Mouse (Mus musculus) cerebellum, adult (tissue): ENCODE data around the gene Arhgap10.
A peak's percentile ranks its signal among the peaks of the same experiment; 100 is the strongest.

Experiments
- ATAC-seq: cut with Nextera tagmentation; 2 replicates; pipeline ENCODE4 v1.9.2; 2017; ENCODE audit warnings: mild to moderate bottlenecking, moderate library complexity, mixed read lengths; ENCODE audit not compliant: insufficient number of reproducible peaks, low FRiP score, low TSS enrichment

The Arhgap10 gene

GRCm38 (mm10) chr8:77451466-77452382, 66.0 kb downstream of the Arhgap10 start:
- ATAC-seq: no peak

GRCm38 (mm10) chr8:77451052-77451451, 66.7 kb downstream of the Arhgap10 start:
- ATAC-seq: no peak

DNA sequence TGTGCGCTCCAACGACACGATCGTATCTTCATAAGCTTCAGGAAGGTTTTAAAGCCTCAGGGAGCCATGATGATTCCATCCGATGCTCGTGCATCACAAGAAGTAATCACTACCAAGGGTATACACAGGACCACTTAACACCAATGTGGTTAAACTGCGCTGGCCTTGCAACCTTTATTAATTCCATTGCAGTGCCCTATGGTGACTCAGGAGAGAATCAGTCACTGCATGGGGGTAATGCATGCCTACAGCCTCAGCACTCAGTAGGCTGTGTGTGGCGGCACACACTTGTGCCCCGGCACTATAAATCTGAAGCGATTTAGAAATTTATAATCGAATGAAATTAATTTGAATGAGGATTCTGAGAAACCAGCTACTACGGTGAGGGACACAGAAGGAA, 71.5 kb downstream of the Arhgap10 start:
- no peak for ATAC-seq

GRCm38 (mm10) chr8:77445642-77446041, 72.1 kb downstream of the Arhgap10 start:
- ATAC-seq: no peak

- peak; percentile 89 for ATAC-seq
Observed at GRCm38 (mm10) chr8:77444166-77444870, 73.4 kb downstream of the Arhgap10 start.

GRCm38 (mm10) chr8:77442452-77442851, 75.3 kb downstream of the Arhgap10 start:
- no peak for ATAC-seq

- ATAC-seq: no peak
Observed at GRCm38 (mm10) chr8:77440913-77441312, 76.8 kb downstream of the Arhgap10 start.

DNA sequence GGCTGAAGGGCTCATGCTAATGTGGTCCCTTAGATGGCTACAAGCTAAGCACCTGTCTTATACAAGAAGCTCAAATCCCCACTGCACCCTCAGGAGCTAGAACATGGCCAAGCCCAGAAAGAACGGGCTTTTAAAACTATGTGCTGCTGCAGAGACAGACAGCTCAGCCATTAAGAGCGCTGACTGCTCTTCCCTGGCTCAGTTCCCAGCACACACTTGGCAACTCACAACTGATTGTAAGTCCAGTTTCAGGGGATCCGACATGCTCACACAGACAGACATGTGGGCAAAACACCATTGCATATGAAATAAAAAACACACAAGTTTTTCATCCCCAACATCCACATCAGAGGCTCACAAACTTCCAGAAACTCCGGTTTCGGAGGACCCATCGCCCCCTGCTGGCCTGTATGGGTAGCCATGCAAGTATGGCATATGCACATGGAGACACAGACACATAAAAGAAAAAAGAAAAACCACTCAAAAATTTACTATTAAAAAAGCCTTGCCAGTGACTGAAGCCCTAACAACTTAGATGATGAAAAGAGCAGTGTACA, 77.4 kb downstream of the Arhgap10 start:
- ATAC-seq: no peak

GRCm38 (mm10) chr8:77439670-77440069, 78.1 kb downstream of the Arhgap10 start:
- ATAC-seq: no peak

DNA sequence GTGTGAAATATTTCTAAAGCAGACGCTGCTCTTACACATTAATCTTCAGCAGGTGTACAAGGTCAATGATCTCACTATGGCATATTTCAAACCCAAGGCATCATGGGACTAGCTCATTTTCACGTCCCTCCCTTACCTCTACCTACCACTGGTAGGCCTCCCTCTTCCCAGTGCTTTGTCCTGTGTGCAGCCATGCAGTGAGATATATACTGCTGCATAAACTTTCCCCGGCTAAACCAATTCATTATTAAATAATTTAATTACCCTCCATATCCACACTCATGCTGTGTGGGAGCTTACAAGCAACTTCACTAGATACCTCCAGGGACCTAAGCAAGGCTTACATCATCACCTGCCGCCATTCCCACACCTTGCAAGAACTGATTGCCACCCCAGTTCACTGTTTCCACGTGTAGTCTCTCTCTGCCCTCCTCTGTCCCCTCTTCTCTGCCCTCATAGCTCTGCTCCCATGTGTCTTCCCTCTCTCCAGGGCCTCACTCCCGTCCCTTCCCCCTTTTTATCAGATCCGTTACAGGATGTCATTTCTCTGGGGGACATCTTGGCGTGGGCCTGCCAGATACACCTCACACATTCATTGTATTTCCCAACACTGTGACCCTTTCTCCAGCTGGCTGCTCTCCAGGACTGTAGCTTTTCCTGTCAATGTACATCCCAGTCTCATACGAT, 79.8 kb downstream of the Arhgap10 start:
- no peak for ATAC-seq

GRCm38 (mm10) chr8:77436013-77436990, 81.5 kb downstream of the Arhgap10 start:
- ATAC-seq: no peak

GRCm38 (mm10) chr8:77433221-77433620, 84.5 kb downstream of the Arhgap10 start:
- no peak for ATAC-seq

DNA sequence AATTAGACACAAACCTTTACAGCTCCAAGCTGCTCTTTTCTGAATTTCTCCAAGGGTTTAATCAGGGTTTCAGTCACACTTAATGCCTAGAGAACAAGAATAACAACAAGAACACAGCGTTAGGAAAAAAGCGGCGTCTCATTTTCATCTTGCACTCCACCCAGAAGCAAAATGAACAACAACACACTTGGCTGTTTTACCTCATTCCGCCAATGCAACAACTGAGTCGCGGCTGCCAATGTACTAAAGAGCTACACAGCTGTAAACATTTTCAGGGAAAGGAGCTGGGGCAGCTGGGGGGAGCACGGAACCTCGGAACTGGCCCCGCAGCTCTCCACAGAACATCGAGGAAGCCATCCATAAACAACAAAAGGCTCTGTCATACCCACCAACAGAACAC, 85.0 kb downstream of the Arhgap10 start:
- no peak for ATAC-seq

GRCm38 (mm10) chr8:77428420-77428819, 89.3 kb downstream of the Arhgap10 start:
- no peak for ATAC-seq

GRCm38 (mm10) chr8:77428015-77428414, 89.7 kb downstream of the Arhgap10 start:
- ATAC-seq: no peak

GRCm38 (mm10) chr8:77427438-77427837, 90.3 kb downstream of the Arhgap10 start:
- no peak for ATAC-seq

DNA sequence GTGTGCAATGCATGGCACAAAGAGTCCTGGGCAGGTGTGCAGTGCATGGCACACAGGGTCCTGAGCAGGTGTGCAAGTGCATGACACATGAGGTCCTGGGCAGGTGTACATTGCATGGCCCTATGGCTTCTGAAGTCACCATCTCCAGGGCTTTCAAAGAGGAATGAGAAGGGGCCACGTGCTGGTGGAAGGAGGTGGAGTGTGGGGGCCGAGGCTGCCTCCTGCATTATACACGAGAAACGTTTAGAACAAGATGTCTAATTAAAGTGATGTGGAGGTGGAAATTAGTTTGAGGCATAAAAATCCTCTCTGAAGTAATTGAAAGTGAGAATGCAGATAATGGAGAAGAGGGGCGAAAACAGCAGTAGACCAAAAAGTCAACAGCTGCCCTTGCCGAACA, 93.9 kb downstream of the Arhgap10 start:
- no peak for ATAC-seq

DNA sequence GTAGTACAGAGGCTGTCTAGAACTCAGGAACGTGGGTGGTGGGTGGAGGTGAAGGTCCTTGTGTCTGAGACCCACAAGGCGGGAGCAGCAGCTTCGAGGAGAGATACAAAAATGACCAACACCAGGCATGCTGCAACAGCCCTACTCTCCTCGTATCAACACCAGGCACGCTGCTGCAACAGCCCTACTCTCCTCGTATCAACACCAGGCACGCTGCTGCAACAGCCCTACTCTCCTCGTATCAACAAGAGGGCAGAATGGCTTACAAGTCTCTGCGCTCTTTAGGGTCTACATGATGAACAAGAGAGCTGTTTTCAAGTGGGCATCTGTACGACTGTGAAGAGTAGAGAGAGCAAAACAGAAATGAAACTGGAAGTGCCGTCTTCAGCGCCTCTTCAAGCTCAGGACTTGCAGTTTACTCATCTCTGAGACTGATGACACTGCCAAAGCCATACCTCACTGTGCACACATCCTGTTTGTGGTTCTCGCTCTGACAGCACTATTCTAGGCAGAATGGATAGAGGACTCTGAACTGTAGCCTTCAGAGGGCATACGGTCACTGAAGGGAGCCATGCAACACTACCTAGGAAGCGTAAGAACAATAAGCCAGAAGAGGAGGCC, 95.0 kb downstream of the Arhgap10 start:
- no peak for ATAC-seq

DNA sequence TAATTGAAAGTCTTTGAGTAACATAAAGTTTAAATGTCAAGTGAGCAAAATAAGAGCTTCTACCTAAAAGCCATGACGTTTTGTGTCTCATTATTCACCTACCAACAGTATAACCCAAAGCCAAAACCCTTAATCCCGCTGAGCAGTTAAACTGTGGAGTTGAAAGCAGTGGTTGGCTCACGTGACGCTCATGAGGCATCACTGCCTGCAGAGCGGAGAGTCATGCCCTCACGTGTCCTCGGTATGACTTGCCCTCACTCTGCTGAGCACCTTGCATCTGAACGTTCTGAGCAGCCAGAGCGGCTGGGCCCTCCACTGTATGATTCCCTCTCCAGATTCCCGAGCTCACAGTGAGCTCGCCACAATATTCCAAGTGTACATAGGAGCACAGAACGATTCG, 96.2 kb downstream of the Arhgap10 start:
- ATAC-seq: no peak
